Mouse (Mus musculus) embryonic facial prominence, embryonic 13.5 days (tissue): Measurements from ENCODE around the gene Cd80. TPM values are rescaled to one million over a fixed set of nuclear protein-coding genes. Genes with fewer than 3 reads are reported as not detected.
"Not testable (repeated sequence)": the region's sequence is repeated elsewhere in the genome, so short reads cannot be mapped to it uniquely, and the experiment has no call there.

Experiments
- ATAC-seq: fragments of 200-750 bp; cut with Nextera tagmentation; 2 replicates; pipeline ENCODE4 v1.8.0; 2017; ENCODE audit warnings: low read depth; ENCODE audit not compliant: insufficient number of reproducible peaks, insufficient read depth, low FRiP score, low TSS enrichment
- H3K27ac ChIP-seq: fragments of 300-500 bp; sonication (generic); 2 replicates; pipeline ENCODE4 v1.5.1; 2015; ENCODE audit warnings: moderate library complexity, mild to moderate bottlenecking, inconsistent platforms
- H3K27me3 ChIP-seq: fragments of 300-500 bp; sonication (generic); 2 replicates; pipeline ENCODE4 v1.6.1; 2015; ENCODE audit warnings: mild to moderate bottlenecking, inconsistent platforms
- H3K36me3 ChIP-seq: fragments of 300-500 bp; sonication (generic); 2 replicates; pipeline ENCODE4 v1.6.1; 2015; ENCODE audit warnings: mild to moderate bottlenecking, inconsistent platforms
- H3K4me1 ChIP-seq: fragments of 300-500 bp; sonication (generic); 2 replicates; pipeline ENCODE4 v1.6.1; 2015; ENCODE audit warnings: inconsistent platforms
- H3K4me2 ChIP-seq: fragments of 300-500 bp; sonication (generic); 2 replicates; pipeline ENCODE4 v1.6.1; 2015; ENCODE audit warnings: moderate library complexity, mild to moderate bottlenecking, inconsistent platforms
- H3K4me3 ChIP-seq: fragments of 300-500 bp; sonication (generic); 2 replicates; pipeline ENCODE4 v1.5.1; 2015; ENCODE audit warnings: mild to moderate bottlenecking, inconsistent platforms
- H3K9ac ChIP-seq: fragments of 300-500 bp; sonication (generic); 2 replicates; pipeline ENCODE4 v1.6.1; 2015; ENCODE audit warnings: mild to moderate bottlenecking, inconsistent platforms
- H3K9me3 ChIP-seq: fragments of 300-500 bp; sonication (generic); 2 replicates; pipeline ENCODE4 v1.6.1; 2016; ENCODE audit warnings: inconsistent platforms
- WGBS: fragments of 180-500 bp; shearing (Covaris S2); methylation state at CpG from one replicate; pipeline ENCODE4 v1.1.7; 2015; ENCODE audit warnings: mixed read lengths; 5-methylcytosine and 5-hydroxymethylcytosine counted together
- polyA plus RNA-seq: library from polyadenylated mRNA; unstranded; fragments of >200 nt; fragmentation: Nextera tagmentation; extraction: Ambion mirVana; gene quantifications from 2 replicates; pipeline ENCODE4 v1.2.1, GENCODE M21; 2015

The Cd80 gene
- polyA plus RNA-seq, 1 experiment from 2014 or later: 0.44 TPM

DNA sequence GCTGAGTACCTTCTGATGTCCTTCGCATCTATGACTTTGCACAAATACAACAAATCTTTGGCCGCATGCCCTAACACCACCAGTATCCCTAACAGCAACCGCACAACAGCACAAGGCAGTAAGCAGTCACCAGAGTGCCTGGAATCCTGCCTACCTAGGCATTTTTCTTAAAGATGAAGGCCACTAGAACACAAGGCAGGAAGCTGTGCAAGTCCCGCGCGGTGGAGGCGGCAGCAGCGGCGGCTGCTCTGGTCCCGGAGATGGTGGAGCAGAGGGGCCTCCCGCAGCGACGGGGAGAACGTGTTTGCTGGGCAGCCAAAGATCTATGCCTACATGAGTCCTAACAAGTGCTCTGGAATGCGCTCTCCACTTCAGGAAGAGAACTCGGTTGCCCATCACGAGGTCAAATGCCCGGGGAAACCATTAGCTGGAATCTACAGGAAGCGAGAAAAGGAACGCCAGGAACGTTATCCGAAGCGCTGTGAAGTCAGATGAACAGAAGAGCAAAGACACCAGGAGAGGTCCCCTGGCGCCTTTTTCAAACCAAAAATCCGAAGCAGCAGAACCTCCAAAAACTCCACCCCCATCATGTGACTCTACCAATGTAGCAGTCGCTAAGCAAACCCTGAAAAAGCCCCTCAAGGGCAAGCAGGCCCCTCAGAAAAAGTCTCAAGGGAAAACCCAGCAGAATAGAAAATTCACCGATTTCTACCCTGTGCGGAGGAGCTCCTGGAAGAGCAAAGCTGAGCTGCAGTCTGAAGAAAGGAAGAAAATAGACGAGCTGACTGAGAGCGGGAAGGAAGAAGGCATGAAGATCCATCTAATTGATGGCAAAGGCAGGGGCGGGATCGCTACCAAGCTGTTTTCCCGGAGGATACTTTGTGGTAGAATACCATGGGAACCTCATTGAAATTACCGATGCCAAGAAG, 21.2 kb downstream of the Cd80 start:
- H3K9me3 ChIP-seq: no peaks in the 10 kb centered on the region
- peak overlapping the region; percentile 78 for H3K4me2 ChIP-seq
- H3K4me1 ChIP-seq: peaks cover 10% of the 10 kb centered on the region; the same call in 1 of the 2 replicates
- H3K9ac ChIP-seq: peak overlapping the region; percentile 71
- WGBS: 8% methylated on average over 34 of the region's 34 CpGs
- H3K4me3 ChIP-seq: peak overlapping the region; percentile 45
- no peaks in the 10 kb centered on the region for H3K36me3 ChIP-seq
- ATAC-seq: no peak
- H3K27ac ChIP-seq: peak overlapping the region; percentile 64
- peaks cover 1% of the 10 kb centered on the region; the same call in 1 of the 2 replicates for H3K27me3 ChIP-seq

DNA sequence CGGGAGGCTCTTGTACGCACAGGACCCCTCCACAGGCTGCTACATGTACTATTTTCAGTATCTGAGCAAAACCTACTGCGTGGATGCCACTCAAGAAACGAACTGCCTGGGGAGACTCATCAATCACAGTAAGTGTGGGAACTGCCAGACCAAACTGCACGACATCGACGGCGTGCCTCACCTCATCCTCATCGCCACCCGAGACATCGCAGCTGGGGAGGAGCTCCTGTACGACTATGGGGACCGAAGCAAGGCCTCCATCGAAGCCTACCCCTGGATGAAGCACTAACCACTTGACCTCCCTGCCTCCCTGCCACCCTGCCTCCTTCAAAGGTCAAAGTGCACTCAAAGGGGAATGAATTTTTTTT, 21.9 kb downstream of the Cd80 start:
- WGBS: 53% methylated on average over 14 of the region's 14 CpGs
- peak overlapping the region; percentile 78 for H3K4me2 ChIP-seq
- ATAC-seq, H3K36me3 ChIP-seq, H3K9me3 ChIP-seq, H3K27me3 ChIP-seq: not testable (repeated sequence)
- peaks cover 10% of the 10 kb centered on the region; the same call in 1 of the 2 replicates for H3K4me1 ChIP-seq
- H3K27ac ChIP-seq: peak overlapping the region; percentile 64
- H3K4me3 ChIP-seq: peak overlapping the region; percentile 45
- peak overlapping the region; percentile 71 for H3K9ac ChIP-seq

DNA sequence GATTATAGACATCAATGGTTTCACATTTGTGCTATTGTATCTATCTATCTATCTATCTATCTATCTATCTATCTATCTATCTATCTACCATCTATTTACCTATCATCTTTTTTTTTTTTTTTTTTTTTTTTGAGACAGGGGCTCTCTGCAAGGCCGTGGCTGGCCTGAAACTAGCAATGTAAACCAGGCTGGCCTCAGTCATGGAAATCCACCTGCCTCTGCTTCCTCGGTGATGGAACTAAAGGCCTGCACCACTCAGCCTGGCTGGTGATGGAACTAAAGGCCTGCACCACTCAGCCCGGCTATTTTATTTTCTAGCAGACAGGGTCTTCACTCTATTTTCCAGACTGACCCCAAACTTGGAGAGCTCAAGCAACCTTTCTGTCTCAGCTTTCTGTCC, 22.9 kb downstream of the Cd80 start:
- Histone ChIP-seq H3K9me3 (no peaks in the 10 kb centered on the region), H3K27ac (no peak overlapping the region), H3K4me1 (peaks cover 13% of the 10 kb centered on the region; the same call in 1 of the 2 replicates), H3K4me3 (no peak overlapping the region), H3K4me2 (no peak overlapping the region), H3K27me3 (peaks cover 17% of the 10 kb centered on the region), H3K36me3 (no peaks in the 10 kb centered on the region), H3K9ac (no peak overlapping the region)
- WGBS: 92% methylated on average over 3 of the region's 3 CpGs
- ATAC-seq: no peak

DNA sequence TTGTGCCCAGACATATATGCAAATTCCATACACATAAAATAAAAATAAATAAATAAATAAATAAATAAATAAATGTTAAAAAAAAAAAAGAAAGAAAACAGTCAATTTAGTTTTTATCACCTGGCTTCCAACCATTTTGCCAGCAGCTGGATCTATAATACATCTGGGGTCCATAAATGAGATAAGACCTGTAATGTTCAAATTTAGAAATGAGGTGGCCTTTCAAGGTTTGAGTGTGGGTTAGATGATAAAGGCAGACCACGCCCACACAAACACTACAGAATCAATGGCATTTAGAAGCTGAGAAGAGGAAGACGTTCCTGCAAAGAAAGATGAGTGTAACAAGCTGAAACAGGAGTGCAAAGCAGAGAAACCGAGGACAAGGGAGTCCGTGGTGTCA, 26.0 kb downstream of the Cd80 start:
- no peaks in the 10 kb centered on the region for H3K36me3 ChIP-seq
- WGBS: 76% methylated on average over 4 of the region's 4 CpGs
- H3K27me3 ChIP-seq: peaks cover 32% of the 10 kb centered on the region
- H3K4me2 ChIP-seq: no peak overlapping the region
- no peaks in the 10 kb centered on the region for H3K9me3 ChIP-seq
- no peak overlapping the region for H3K9ac ChIP-seq
- H3K27ac ChIP-seq: no peak overlapping the region
- H3K4me1 ChIP-seq: peaks cover 11% of the 10 kb centered on the region; the same call in 1 of the 2 replicates
- H3K4me3 ChIP-seq: no peak overlapping the region
- ATAC-seq: no peak

DNA sequence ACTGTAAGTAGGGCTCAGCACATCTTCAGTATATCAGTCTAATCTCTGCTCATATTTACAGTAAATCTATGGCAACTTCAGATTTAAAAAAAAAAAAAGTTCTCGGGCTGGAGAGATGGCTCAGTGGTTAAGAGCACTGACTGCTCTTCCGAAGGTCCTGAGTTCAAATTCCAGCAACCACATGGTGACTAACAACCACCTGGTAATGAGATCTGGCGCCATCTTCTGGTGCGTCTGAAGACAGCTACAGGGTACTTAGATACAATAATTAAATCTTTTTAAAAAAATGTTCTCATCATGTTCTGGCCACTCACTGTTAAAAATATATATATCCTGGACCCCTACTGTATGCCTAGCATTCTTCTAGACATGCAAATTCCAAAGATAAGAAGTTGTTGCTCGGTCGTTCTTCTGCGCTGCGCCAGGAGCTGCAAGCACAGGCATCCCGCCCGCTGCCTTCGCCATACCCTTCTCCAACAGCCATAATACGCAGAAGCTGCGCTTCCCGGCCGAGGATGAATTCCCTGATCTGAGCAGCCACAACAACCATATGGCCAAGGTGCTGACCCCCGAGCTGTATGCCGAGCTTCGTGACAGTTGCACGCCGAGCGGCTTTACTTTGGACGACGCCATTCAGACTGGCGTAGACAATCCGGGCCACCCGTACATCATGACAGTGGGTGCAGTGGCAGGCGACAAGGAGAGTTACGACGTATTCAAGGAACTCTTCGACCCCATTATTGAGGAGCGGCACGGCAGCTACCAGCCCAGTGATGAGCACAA, 27.6 kb downstream of the Cd80 start:
- Histone ChIP-seq H3K27ac (no peak overlapping the region), H3K4me2 (peak overlapping the region; percentile 60), H3K4me1 (peaks cover 6% of the 10 kb centered on the region; the same call in 1 of the 2 replicates), H3K9ac (peak overlapping the region; percentile 49), H3K36me3 (no peaks in the 10 kb centered on the region), H3K4me3 (peak overlapping the region; percentile 36), H3K9me3 (no peaks in the 10 kb centered on the region), H3K27me3 (peaks cover 32% of the 10 kb centered on the region)
- ATAC-seq: no peak
- WGBS: 26% methylated on average over 32 of the region's 32 CpGs

DNA sequence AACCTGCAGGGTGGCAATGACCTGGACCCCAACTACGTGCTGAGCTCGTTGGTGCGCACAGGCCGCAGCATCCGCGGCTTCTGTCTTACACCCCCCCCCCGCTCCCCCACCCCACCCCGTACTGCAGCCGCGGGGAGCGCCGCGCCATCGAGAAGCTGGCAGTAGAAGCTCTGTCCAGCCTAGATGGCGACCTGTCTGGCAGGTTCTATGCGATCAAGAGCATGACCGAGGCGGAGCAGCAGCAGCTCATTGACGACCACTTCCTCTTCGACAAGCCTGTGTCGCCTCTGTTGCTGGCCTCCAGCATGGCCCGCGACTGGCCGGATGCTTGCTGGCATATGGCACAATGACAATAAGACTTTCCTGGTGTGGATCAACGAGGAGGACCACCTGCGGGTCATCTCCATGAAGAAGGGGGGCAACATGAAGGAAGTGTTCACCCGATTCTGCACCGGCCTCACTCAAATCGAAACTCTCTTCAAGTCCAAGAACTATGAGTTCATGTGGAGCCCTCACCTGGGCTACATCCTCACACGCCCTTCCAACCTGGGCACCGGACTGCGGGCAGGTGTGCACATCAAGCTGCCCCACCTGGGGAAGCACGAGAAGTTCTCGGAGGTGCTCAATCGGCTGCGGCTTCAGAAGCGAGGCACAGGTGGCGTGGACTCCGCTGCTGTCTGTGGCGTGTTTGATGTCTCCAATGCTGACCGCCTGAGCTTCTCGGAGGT, 28.4 kb downstream of the Cd80 start:
- 35% methylated on average over 42 of the region's 42 CpGs for WGBS

DNA sequence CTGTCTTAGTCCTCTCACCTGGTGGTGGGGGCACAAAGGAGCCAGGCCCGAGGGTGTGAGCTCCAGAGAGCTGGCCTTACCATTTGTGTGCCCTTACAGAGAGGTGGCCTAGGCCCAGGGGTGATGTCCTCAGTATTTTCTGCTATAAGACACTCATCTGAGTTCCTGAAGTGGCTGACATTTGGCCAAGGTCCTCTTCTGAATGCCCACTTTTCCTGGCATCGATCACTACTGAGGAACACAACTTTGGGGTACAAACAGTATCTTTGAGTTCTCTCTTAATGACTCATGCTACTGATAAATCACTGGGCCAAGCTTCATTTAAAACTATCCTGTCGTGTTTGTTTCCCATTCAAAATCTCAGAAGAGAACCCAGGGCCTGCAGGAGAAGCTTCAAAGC, 37.2 kb downstream of the Cd80 start:
- Histone ChIP-seq H3K27ac (no peak overlapping the region), H3K4me1 (no peaks in the 10 kb centered on the region), H3K36me3 (peaks cover 12% of the 10 kb centered on the region), H3K4me2 (no peak overlapping the region), H3K4me3 (no peak overlapping the region), H3K27me3 (no peaks in the 10 kb centered on the region), H3K9ac (no peak overlapping the region), H3K9me3 (no peaks in the 10 kb centered on the region)
- WGBS: 86% methylated on average over 3 of the region's 3 CpGs
- no peak for ATAC-seq

More for the DNA sequence above, 28.4 kb downstream of the Cd80 start:
- H3K36me3 ChIP-seq: no peaks in the 10 kb centered on the region
- peak overlapping the region; percentile 60 for H3K4me2 ChIP-seq
- H3K9ac ChIP-seq: peak overlapping the region; percentile 49; the same call in 1 of the 2 replicates
- no peak for ATAC-seq
- no peak overlapping the region for H3K27ac ChIP-seq
- peaks cover 6% of the 10 kb centered on the region; the same call in 1 of the 2 replicates for H3K4me1 ChIP-seq
- peaks cover 32% of the 10 kb centered on the region for H3K27me3 ChIP-seq
- peak overlapping the region; percentile 36 for H3K4me3 ChIP-seq
- no peaks in the 10 kb centered on the region for H3K9me3 ChIP-seq

DNA sequence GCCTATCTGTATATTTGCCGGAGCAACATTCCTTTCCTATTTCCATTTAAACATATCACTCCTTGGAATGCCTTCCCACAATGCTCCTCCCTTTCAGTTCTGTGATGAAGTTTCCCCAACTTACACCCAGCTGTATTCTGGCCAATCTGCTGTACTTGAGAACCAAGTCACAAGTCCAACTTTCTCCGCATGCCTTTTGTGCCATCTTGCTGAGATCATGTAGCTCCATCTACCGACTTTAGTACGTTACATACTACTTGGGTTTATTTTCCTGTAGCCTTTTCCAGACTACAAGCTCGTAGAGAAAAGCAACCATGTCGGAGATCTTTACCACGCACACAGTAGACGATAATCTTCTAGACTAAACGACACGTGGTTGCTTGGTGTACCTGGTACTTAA, 38.5 kb downstream of the Cd80 start:
- no peak overlapping the region for H3K9ac ChIP-seq
- no peaks in the 10 kb centered on the region for H3K4me1 ChIP-seq
- H3K9me3 ChIP-seq: no peaks in the 10 kb centered on the region
- WGBS: 84% methylated on average over 10 of the region's 10 CpGs
- no peak overlapping the region for H3K4me2 ChIP-seq
- no peak for ATAC-seq
- H3K27me3 ChIP-seq: no peaks in the 10 kb centered on the region
- peaks cover 24% of the 10 kb centered on the region for H3K36me3 ChIP-seq
- no peak overlapping the region for H3K27ac ChIP-seq
- no peak overlapping the region for H3K4me3 ChIP-seq

DNA sequence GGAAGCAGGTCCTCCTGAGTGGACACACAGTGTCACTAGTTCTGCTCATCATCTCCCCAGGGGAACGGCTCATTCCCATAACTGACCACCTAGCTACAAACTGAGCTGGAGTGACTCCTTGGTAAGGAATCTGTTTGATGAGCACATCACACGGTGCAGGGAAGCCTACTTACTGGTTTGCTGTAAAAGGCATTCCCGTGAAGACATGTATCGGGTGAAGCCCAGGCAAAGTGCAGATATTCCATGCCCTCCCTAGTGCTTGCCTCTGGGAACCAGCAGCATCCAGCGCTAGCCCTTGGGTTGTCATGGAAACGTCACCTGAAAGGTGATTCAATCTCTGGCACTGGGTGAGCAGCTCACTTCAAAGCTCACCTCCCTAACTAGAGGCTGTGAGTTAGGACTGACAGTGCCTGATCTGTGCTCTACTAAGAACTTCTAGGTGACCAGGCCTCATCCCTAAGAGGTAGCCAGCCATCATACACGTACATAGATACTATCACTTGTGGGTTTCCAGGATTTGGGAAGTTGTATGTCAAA, 41.3 kb downstream of the Cd80 start:
- H3K9ac ChIP-seq: no peak overlapping the region
- H3K4me2 ChIP-seq: no peak overlapping the region
- peaks cover 42% of the 10 kb centered on the region for H3K36me3 ChIP-seq
- H3K27me3 ChIP-seq: no peaks in the 10 kb centered on the region
- H3K4me1 ChIP-seq: no peaks in the 10 kb centered on the region
- H3K27ac ChIP-seq: no peak overlapping the region
- no peaks in the 10 kb centered on the region for H3K9me3 ChIP-seq
- no peak overlapping the region for H3K4me3 ChIP-seq
- ATAC-seq: no peak
- WGBS: 81% methylated on average over 7 of the region's 7 CpGs

DNA sequence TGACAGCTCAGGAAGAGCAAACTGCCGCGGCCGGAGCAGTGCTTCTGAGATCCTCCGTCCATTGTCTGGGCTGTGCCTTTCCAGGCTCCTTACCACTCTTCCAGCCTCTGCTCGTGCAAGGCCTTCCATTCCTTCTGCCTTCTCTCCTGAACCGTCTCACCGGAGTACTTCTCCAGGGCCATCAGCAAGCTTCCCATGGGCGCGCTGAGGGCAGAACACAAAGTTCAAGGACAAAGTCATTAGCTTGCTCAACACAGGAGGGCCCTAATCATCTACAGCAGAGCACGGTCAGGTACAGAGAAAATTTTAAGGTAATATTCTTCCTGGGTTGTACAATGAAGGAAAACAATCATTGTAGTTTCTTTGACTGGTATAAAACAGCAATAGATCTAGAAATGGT, 47.1 kb downstream of the Cd80 start:
- no peak for ATAC-seq
- Histone ChIP-seq H3K36me3 (peaks cover 70% of the 10 kb centered on the region), H3K4me2 (no peak overlapping the region), H3K4me1 (no peaks in the 10 kb centered on the region), H3K27ac (no peak overlapping the region), H3K9me3 (no peaks in the 10 kb centered on the region), H3K9ac (no peak overlapping the region), H3K27me3 (no peaks in the 10 kb centered on the region), H3K4me3 (no peak overlapping the region)
- WGBS: 94% methylated on average over 10 of the region's 10 CpGs

DNA sequence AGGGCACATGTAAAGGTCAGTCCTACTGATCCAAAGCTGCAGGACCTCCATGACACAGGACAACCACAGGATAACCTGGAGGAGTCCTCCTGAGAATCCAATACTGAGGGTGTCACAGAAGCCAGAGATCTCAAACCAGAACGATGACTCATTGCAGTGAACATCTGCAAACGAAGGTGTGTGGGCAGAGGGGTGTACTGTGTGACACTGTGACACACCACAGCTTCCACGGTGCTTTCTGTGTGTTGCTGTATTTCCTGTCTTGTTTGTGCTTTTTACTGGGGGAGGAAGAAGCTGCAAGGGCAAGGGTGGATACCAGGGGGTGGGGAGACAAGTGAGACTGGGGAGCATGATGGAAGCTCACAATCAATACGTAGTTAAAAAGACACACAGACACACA, 48.2 kb downstream of the Cd80 start:
- no peak overlapping the region for H3K4me3 ChIP-seq
- H3K4me1 ChIP-seq: no peaks in the 10 kb centered on the region
- H3K27me3 ChIP-seq: no peaks in the 10 kb centered on the region
- H3K36me3 ChIP-seq: peaks cover 70% of the 10 kb centered on the region
- H3K9ac ChIP-seq: no peak overlapping the region
- ATAC-seq: no peak
- H3K27ac ChIP-seq: no peak overlapping the region
- no peaks in the 10 kb centered on the region for H3K9me3 ChIP-seq
- no peak overlapping the region for H3K4me2 ChIP-seq
- WGBS: 89% methylated on average over 4 of the region's 4 CpGs
